Mouse (Mus musculus): ENCODE results near the gene Pax7. TPM values are rescaled to one million over a fixed set of nuclear protein-coding genes. Genes with fewer than 3 reads are reported as not detected.

Pax7 gene
- polyA plus RNA-seq, 1 experiment: not detected

DNA sequence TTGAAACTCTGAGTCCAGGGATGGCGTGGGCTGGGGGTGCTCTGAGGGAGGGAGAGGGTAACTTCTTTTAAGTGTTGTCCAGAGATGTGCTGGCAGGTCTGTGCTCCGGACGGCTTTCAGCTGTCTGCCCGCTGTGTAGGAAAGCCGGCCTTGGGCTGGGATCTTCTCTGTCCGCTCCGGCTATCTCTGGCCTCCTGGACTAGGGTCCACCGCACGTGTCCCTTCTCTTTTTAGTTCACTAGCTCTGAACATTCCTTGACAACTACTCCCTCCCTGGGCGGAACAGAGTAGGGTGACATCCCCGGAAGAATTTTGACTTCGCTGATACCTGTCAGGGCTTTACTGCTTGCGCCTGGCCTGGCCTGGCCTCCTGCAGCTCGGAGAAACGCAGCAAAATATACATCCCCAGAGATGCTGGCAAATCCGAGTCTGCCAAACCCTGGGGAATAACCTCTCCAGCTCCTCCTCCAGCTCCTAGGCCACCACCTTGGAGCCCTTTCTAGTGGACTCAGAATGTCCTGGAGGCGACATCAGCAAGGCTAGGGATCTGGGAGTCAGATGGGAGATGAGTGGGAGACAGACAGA, 581 bp upstream of the Pax7 start:
- Histone ChIP-seq H3K4me3 (replicated peaks) (no peak overlapping the region), H3K27me3 (ENCODE audit: control insufficient read depth) (peaks cover 98% of the 10 kb centered on the region), H3K4me1 (ENCODE audit: control insufficient read depth) (no peaks in the 10 kb centered on the region), H3K36me3 (ENCODE audit: control insufficient read depth) (no peaks in the 10 kb centered on the region), H3K9me3 (ENCODE audit: control insufficient read depth, low read length) (no peaks in the 10 kb centered on the region)
- TF ChIP-seq TAL1 (IDR thresholded peaks at IDR 0.05; ENCODE audit: low read length): no peak
- no peak for TF ChIP-seq GATA1 (IDR thresholded peaks at IDR 0.05; ENCODE audit: low read length)

DNA sequence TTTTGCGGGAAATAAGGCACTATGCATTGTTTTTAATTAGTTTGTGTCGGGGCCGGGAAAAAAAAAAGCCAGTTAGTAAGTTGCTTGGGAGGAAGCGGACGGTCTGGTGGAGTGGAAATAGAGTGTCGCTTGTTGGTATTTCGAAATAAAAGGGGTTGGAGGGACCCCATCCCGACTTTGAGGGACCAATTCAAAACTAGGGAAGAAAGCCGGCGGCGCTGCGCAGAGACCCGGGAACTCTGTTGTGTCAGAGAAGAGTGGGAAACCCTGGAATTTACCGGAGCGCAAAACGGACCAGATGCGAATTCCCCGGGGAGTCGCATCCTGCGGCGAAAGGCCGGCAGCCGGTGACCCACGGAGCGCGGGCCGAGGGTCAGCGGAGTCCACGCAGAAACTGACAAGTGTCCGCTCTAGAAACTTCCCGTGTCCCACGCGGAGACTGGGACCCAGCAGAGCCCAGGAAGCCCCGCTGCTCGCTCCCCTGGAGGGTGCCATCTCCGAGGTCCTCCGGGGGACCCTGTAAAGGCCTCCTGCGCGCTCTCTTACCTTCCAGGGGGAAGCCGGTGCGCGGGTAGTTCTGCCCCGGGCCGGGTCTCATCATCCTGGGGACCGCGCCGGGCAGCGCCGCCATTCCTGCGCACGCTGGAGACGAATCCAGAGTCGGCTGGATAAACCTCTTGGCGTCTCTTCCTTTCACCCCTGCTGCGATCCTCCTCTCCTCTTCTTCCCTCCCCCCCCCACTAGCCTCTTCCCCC, 870 bp downstream of the Pax7 start:
- Histone ChIP-seq H3K36me3 (ENCODE audit: control insufficient read depth) (no peaks in the 10 kb centered on the region), H3K4me1 (ENCODE audit: control insufficient read depth) (no peaks in the 10 kb centered on the region), H3K9me3 (ENCODE audit: control insufficient read depth, low read length) (no peaks in the 10 kb centered on the region), H3K27me3 (ENCODE audit: control insufficient read depth) (peaks cover 98% of the 10 kb centered on the region), H3K4me3 (replicated peaks) (no peak overlapping the region)
- no peak for TF ChIP-seq GATA1 (IDR thresholded peaks at IDR 0.05; ENCODE audit: low read length)
- TF ChIP-seq TAL1 (IDR thresholded peaks at IDR 0.05; ENCODE audit: low read length): no peak

DNA sequence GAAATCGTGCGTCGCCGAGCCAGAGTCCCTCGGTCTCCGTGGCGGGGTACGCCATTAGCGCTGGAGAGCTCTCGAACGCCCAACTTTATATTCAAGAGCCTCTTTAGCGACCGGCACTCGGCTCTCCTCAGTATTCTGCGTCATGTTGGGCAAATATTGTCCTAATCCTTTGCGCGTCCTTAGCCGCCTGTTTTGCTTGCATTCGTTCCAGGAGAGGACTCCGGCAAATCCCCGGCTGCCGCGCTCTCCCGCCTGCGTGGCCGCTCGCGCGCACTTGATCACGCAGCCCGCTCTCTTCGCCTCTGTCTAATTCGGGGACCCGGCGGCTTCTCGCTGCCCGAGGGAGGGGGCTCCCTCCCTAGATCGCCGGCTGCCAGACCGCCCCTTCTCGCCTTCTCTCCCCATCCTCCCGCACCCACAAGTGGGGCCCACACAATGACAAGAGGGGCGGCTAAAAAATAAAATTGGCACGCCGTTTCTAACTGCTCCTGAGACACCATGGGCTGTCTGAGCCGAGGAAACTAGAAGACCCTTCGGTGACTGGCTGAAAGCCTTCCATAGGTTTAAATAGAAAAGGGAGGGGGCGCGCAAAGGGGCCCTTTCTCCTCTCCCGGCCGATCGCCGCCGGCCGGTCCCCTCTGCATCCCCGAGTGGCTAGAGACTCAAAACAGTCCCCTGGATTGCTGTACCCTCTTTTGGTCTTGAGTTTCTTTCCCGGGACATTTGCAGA, 1.7 kb downstream of the Pax7 start:
- Histone ChIP-seq H3K27me3 (ENCODE audit: control insufficient read depth) (peaks cover 100% of the 10 kb centered on the region), H3K4me3 (replicated peaks) (no peak overlapping the region), H3K36me3 (ENCODE audit: control insufficient read depth) (no peaks in the 10 kb centered on the region), H3K4me1 (ENCODE audit: control insufficient read depth) (no peaks in the 10 kb centered on the region), H3K9me3 (ENCODE audit: control insufficient read depth, low read length) (no peaks in the 10 kb centered on the region)
- TF ChIP-seq GATA1 (IDR thresholded peaks at IDR 0.05; ENCODE audit: low read length) (no peak), TAL1 (IDR thresholded peaks at IDR 0.05; ENCODE audit: low read length) (no peak)

DNA sequence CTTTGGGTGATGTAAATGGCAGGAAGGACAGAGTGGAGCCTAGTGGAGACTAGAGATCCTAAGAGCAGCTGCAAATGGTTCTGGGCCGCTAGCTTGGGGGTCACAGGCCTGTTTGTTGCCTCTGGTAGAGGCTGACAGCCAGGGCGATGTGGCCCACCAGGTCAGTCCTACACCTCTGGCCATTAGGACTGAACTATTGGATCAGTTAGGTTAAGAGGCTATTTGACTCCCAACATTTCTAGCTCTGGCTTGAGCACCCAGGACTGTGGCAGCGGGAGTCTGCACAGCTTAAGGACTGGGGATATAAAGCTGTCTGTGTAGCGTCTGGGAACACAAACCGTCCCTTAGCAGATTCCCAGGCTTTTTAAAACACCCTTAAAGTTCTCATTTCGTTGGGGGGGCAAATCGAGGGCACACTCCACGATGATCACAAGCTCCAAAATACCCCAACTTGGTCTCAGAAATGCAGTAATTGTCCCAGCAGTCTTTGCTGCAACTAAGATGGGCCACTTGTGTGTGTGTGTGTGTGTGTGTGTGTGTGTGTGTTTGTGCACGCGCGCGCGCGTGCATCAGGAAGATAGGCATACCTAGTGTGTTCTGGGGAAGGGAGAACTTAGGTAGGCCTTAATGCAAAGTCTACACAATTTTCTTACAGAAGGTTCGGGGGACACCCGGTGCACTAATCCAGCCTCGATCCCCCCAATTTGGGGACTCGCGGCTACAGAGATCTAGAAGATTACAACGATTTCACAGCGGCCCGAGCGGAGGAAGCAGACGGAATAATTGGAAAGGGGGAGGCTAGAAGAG, 2.5 kb downstream of the Pax7 start:
- Histone ChIP-seq H3K9me3 (ENCODE audit: control insufficient read depth, low read length) (no peaks in the 10 kb centered on the region), H3K4me3 (replicated peaks) (no peak overlapping the region), H3K36me3 (ENCODE audit: control insufficient read depth) (no peaks in the 10 kb centered on the region), H3K27me3 (ENCODE audit: control insufficient read depth) (peaks cover 100% of the 10 kb centered on the region), H3K4me1 (ENCODE audit: control insufficient read depth) (no peaks in the 10 kb centered on the region)
- TF ChIP-seq GATA1 (IDR thresholded peaks at IDR 0.05; ENCODE audit: low read length) (no peak), TAL1 (IDR thresholded peaks at IDR 0.05; ENCODE audit: low read length) (no peak)

DNA sequence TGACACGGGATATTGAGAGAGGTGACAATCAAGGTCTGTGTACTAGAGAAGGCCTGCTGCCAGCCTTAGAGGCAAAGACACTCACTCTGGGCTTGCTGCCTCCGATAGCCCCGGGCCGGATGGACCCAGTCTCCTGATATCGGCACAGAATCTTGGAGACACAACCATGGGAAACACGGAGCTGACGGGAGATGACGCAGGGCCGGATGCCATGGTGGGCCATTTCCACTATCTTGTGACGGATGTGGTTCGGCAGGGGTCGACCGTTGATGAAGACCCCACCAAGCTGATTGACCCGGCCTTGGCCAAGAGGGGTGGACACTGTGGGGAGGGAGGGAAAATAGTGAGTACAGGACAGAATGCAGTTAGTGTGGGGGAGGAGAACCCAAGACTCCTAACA, 3.3 kb downstream of the Pax7 start:
- Histone ChIP-seq H3K4me3 (replicated peaks) (no peak overlapping the region), H3K36me3 (ENCODE audit: control insufficient read depth) (no peaks in the 10 kb centered on the region), H3K4me1 (ENCODE audit: control insufficient read depth) (no peaks in the 10 kb centered on the region), H3K9me3 (ENCODE audit: control insufficient read depth, low read length) (no peaks in the 10 kb centered on the region), H3K27me3 (ENCODE audit: control insufficient read depth) (peaks cover 100% of the 10 kb centered on the region)
- TF ChIP-seq TAL1 (IDR thresholded peaks at IDR 0.05; ENCODE audit: low read length) (no peak), GATA1 (IDR thresholded peaks at IDR 0.05; ENCODE audit: low read length) (no peak)

DNA sequence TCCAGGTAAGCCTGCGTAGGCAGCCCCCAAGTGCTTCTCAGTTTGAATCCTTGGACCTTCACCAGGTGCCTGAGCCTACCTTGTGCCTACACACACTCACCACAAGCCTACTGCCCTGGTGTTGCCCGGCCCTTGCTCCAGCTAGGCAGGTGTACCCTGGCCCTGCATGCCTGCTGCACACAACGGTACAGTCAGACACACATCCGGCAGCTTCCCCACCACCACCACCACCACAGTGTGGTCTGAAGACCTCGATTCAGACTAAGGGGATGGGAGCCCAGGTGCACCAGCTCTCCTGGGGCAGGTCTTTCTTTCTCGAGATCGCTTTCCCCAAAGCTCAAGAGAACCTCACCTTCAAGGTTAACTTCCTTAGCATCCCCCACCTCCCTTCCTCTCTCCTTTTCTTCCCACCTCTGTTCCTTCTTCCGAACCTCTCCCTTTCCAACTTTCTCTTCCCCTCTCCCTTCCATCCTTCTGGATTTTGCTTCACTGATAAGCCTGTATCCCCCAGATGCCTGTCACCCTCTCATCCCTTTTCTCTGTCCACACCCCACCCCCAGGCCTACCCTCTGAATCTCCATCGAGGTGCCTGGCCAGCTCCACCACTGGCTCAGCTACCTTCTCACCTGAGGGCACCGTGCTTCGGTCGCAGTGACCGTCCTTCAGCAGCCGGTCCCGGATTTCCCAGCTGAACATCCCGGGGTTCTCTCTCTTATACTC, 4.3 kb downstream of the Pax7 start:
- Histone ChIP-seq H3K4me3 (replicated peaks) (no peak overlapping the region), H3K4me1 (ENCODE audit: control insufficient read depth) (no peaks in the 10 kb centered on the region), H3K27me3 (ENCODE audit: control insufficient read depth) (peaks cover 100% of the 10 kb centered on the region), H3K36me3 (ENCODE audit: control insufficient read depth) (no peaks in the 10 kb centered on the region), H3K9me3 (ENCODE audit: control insufficient read depth, low read length) (no peaks in the 10 kb centered on the region)
- TF ChIP-seq GATA1 (IDR thresholded peaks at IDR 0.05; ENCODE audit: low read length): no peak
- TF ChIP-seq TAL1 (IDR thresholded peaks at IDR 0.05; ENCODE audit: low read length): no peak

DNA sequence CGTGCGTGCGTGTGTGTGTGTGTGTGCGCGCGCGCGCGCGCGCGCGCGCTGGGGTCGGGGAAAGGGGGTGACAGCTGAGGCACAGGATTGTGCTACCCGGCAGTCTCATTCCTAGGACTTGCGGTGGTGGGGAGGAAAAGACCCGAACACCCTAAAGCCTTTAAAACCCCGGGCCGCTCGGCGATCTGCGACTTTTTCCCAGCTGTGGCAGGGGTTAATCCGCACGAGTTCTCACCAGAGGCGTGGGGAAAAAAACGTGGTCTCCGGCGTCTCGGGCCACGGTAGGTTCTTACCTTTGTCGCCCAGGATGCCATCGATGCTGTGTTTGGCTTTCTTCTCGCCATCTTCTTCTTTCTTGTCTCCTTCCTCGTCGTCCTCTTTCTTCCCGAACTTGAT, 5.0 kb downstream of the Pax7 start:
- Histone ChIP-seq H3K4me1 (ENCODE audit: control insufficient read depth) (no peaks in the 10 kb centered on the region), H3K4me3 (replicated peaks) (no peak overlapping the region), H3K27me3 (ENCODE audit: control insufficient read depth) (peaks cover 100% of the 10 kb centered on the region), H3K36me3 (ENCODE audit: control insufficient read depth) (no peaks in the 10 kb centered on the region), H3K9me3 (ENCODE audit: control insufficient read depth, low read length) (no peaks in the 10 kb centered on the region)
- TF ChIP-seq GATA1 (IDR thresholded peaks at IDR 0.05; ENCODE audit: low read length): no peak
- TF ChIP-seq TAL1 (IDR thresholded peaks at IDR 0.05; ENCODE audit: low read length): no peak

DNA sequence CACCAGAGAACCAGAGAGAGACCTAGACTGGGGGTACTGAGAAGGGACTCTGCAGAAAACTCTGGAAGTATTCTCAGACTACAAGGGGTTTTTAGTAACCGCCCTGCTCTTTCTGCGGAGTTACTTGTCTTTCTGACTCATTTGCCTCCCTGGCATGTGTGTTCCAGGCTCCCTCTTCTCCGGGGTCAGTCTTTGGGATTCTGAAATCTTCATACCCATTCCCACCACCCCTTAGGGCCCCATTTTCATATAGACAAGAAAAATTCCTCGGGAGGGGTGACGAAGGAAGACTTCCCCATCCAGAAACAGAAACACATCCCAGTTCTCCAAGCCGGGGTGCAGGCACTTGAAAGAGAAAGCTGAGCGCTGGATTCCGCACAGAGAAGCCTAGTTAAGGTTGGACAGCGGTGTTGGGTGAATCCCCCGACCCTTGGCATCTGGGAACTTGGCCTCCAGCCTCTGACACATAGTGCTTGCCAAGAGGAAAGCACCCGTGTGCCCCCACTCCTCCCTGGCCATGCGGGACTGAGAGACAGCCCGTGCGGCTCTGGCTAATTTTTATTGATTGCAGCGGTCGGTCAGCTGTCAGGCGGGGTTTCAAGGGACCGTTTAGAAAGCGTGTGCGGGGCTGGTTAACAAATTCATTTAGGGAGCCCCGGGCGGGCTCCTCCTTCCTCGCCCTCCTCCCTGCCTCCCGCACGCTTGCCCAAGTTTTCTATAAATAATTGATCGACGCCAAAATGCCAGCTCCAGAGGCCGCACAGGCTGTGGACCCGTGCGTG, 5.6 kb downstream of the Pax7 start:
- Histone ChIP-seq H3K9me3 (ENCODE audit: control insufficient read depth, low read length) (no peaks in the 10 kb centered on the region), H3K4me1 (ENCODE audit: control insufficient read depth) (no peaks in the 10 kb centered on the region), H3K36me3 (ENCODE audit: control insufficient read depth) (no peaks in the 10 kb centered on the region), H3K27me3 (ENCODE audit: control insufficient read depth) (peaks cover 100% of the 10 kb centered on the region), H3K4me3 (replicated peaks) (no peak overlapping the region)
- TF ChIP-seq GATA1 (IDR thresholded peaks at IDR 0.05; ENCODE audit: low read length): no peak
- TF ChIP-seq TAL1 (IDR thresholded peaks at IDR 0.05; ENCODE audit: low read length): no peak

Data from erythroblast, embryonic 14.5 days (primary cell).